Mouse (Mus musculus): Measurements from ENCODE around the gene Gm20661. TPM values are rescaled to one million over a fixed set of nuclear protein-coding genes. Genes with fewer than 3 reads are reported as not detected.

Gm20661 gene
- polyA plus RNA-seq, 1 experiment: 0.10 TPM

DNA sequence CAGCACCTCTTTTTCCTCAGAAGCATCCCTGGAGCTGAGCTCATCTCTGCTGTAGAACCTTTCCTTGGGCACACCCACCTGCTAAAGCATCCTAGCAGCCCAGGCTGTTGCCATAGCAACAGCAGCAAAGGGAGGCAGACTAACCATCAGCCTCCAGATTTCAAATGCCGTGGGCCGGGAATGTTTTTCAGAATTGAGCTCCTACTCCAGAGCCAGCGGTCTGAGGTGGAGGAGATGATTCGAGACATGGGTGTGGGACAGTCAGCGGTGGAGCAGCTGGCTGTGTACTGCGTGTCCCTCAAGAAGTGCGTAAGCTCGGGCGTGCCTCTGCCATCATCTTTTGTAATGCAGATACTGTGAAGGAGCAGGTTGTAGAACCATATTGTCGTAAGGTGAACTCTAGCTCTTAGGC is 21.5 kb upstream of the Gm20661 start:
- no peak for TF ChIP-seq GATA1 (IDR thresholded peaks at IDR 0.05; ENCODE audit: low read length)

GRCm38 (mm10) chr9:107961881-107962280 is 21.0 kb upstream of the Gm20661 start:
- TF ChIP-seq GATA1 (IDR thresholded peaks at IDR 0.05; ENCODE audit: low read length): no peak

DNA sequence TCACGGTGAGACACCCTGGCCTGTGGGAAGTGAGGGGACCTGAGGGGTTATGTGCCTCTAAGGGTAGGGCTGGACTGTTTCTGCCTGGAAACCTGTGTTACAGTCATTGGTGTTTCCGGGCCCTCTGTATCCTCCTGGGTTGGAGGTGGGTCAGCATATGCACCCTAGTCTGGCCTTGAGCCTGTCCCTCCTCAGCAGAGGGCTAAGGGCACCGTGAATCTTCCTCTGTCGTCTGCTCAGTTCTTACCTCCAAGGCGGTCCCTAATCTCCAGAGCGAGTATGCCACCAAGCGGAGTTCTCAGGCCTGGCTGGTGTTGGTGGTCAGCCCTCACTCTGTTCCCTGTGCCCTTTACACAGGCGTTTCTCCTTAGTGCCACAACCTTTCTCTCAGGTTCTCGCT is 19.9 kb upstream of the Gm20661 start:
- no peak for TF ChIP-seq GATA1 (IDR thresholded peaks at IDR 0.05; ENCODE audit: low read length)

DNA sequence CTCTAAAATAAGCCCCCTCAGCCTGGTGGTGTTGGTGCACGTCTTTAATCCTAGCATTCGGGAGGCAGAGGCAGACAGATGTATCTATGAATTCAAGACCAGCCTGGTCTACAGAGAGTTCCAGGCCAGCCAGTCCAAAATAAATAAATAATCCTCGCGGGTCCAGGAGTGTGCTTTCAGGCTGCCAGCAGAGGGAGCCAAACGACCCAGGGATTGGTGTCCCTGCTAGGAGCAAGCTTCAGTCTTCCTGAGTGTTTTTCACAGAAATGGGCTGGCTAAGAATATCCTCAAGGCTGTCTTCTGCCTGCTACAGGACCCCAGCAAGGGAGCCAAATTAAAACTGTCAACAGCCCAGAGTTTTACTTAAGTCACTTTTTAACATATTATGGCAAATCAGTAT is 19.2 kb upstream of the Gm20661 start:
- TF ChIP-seq GATA1 (IDR thresholded peaks at IDR 0.05; ENCODE audit: low read length): no peak

- TF ChIP-seq GATA1 (IDR thresholded peaks at IDR 0.05; ENCODE audit: low read length): no peak
Measured at GRCm38 (mm10) chr9:107964681-107965080, 18.2 kb upstream of the Gm20661 start.

DNA sequence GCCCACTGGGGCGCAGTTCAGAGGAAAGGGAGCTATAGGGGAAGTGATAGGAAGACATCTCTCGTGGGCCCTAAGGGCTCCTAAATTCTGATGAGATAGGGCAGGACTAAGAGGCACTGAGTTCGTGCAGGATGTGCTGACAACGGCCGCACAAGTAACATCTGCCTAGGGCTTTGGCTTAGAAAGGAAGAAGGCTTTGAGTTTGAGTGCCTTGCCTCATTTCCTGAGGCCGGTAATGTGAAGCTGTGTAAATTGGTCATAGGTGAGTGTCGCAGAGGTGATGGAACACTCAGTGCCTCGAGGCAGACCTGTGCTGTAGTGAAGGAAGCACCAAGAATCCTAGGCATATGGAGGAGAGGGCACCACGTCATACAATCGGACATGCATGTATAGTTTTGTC is 16.2 kb upstream of the Gm20661 start:
- TF ChIP-seq GATA1 (IDR thresholded peaks at IDR 0.05; ENCODE audit: low read length): no peak

DNA sequence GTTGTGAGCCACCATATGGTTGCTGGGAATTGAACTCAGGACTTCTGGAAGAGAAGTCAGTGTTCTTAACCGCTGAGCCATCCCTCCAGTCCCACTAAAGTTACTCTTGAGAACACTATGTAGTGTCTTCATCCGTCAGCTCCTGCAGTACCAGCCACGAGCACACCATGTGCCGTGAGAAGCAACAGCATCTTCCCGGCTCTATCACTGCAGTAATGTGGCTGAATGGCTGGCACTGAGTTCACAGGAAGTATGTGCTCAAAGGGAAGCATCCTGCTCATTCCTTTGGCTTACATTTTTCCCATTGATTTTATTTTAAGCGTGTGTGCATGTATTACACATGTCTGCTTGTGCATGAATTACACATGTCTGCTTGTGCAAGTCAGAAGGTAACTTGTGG is 15.4 kb upstream of the Gm20661 start:
- TF ChIP-seq GATA1 (IDR thresholded peaks at IDR 0.05; ENCODE audit: low read length): no peak

- no peak for TF ChIP-seq GATA1 (IDR thresholded peaks at IDR 0.05; ENCODE audit: low read length)
Measured at GRCm38 (mm10) chr9:107968531-107968930, 14.3 kb upstream of the Gm20661 start.

GRCm38 (mm10) chr9:107970311-107970710 is 12.5 kb upstream of the Gm20661 start:
- TF ChIP-seq GATA1 (IDR thresholded peaks at IDR 0.05; ENCODE audit: low read length): no peak

DNA sequence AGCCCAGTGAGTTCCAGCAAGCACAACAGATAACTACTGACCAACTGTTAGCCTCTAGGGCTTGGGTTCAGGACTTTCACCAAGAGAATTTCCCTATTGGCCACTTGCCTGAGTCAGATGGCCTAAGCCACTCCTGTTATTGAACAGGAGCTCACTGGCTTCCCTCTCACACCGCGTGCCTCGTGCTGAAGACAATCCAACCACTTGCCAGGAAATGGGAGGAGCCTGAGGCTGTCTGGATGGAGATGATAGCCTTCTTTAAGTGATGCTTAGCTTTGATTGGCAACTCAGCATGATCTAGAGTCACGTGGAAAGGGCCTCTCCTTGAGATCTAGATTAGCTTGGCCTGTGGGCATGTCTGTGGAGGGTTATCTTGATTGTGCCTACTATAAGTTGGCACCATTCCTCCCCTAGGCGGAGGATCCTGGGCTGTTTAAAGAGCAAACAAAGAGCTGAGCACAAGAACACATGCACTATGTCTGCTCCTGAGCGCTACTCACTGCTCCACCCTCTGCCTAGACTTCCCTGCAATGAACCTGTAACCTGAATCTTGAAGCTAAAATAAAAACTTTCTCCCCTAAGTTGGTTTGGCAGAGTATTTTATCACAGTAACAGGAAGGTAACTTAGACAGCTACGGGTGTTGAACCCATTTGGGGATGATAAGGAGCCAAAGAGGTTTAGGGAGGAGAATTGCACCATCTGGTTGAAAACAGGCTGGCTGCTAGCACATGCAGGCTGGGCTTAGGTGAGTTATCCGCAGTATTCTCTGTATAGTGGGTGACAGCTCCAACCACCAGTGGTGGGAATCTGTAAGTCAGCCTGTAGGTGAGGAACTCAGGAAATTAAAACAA is 10.9 kb upstream of the Gm20661 start:
- peak; percentile 95 for TF ChIP-seq GATA1 (IDR thresholded peaks at IDR 0.05; ENCODE audit: low read length)

- no peak for TF ChIP-seq GATA1 (IDR thresholded peaks at IDR 0.05; ENCODE audit: low read length)
Measured at GRCm38 (mm10) chr9:107974491-107975171, 8.2 kb upstream of the Gm20661 start.

DNA sequence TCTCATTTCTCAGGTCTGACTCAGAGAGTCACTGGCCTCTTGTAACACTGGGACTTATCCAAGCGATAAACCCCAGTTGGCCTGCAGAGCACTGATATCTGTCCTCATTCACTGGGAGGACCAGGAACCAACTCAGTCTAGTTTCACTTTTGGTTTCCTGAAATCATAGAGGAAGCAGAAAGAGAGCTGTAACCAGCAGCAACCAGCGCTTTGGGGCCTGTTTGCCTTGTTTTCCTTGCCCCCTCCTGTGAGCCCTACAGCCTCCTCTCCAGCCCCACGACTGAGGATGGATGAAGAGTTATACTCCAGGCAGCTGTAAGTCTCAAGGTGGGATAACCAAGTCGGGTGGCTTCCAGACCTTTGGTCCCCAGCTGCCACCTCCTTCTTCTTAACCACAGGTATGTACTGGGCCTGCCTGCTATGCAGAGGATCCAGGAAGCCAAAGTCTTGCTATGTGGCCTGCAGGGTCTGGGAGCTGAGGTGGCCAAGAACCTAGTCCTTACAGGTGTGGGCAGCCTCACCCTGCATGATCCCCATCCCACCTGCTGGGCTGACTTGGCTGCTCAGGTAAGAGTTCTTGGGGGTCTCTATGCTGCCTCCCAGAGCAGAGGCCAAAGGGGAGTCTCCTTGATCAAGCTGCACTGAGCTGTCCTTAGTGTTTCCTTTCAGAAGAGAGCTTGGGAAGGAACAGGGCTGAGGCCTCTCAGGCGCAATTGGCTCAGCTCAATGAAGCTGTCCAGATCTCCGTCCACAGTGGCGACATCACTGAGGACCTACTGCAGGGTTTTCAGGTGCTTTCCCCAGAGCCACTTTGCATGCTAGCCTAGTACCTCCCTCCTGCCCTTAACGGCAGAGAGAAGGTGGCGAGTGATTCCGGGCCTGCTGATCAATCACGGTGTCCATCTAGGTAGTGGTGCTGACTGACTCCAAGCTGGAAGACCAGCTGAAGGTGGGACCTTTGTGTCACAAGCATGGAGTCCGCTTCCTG is 7.2 kb upstream of the Gm20661 start, which contains the start of gene Uba7:
Gene Uba7 (plus strand): TSS at position 107 of the 988 bp plus-strand sequence.
- peak; percentile 71 for TF ChIP-seq GATA1 (IDR thresholded peaks at IDR 0.05; ENCODE audit: low read length)

DNA sequence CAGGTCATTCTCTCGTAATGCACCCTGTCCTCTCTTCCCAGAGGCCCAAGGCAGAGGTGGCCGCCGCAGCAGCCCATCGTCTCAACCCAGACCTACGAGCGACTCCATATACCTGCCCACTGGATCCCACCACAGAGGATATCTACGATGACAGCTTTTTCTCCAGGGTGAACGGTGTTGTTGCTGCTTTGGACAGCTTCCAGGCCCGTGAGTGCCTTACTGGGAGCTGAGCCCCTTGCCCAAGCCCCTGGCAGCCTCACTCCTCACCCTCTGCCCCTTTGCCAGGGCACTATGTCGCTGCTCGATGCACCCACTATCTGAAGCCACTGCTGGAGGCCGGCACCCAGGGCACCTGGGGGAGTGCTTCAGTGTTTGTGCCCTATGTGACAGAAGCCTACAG is 4.0 kb upstream of the Gm20661 start:
- TF ChIP-seq GATA1 (IDR thresholded peaks at IDR 0.05; ENCODE audit: low read length): no peak

- no peak for TF ChIP-seq GATA1 (IDR thresholded peaks at IDR 0.05; ENCODE audit: low read length)
Measured at GRCm38 (mm10) chr9:107981684-107982605, 913 bp upstream of the Gm20661 start.
